Mouse (Mus musculus): ENCODE data around the gene Tcea3. TPM values are rescaled to one million over a fixed set of nuclear protein-coding genes. Genes with fewer than 3 reads are reported as not detected.

The Tcea3 gene
- polyA plus RNA-seq, 1 experiment from 2014 or later, result 31.1 TPM

DNA sequence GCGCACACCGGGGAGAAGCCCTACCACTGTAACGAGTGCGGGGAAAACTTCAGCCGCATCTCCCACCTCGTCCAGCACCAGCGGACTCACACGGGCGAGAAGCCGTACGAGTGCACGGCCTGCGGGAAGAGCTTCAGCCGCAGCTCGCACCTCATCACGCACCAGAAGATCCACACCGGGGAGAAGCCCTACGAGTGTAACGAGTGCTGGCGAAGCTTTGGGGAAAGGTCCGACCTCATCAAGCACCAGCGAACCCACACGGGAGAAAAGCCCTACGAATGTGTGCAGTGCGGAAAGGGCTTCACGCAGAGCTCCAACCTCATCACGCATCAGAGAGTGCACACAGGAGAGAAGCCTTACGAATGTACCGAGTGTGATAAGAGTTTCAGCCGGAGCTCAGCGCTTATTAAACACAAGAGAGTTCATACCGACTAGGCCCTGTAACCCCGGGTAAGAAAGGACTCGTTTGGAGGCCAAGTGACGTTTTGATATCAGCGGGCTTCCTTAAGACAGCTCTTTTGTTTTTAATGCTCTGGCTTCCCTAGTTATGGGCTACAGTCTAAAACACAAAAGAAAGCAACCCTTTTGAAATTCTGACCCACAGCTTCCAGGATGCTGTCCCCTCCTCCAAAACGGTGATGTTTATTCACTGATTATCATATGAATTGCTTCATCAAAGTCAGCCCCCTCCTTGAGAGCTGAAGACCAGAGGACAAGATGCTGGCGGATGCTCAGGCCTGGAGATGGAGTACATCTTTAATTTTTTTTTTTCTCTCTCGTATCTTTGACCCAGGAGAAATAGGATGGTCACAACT lies 43.5 kb downstream of the Tcea3 start:
- Histone ChIP-seq H3K27ac (replicated peaks) (no peak overlapping the region), H3K4me1 (replicated peaks; ENCODE audit: control insufficient read depth, insufficient read depth) (0 out of 2 replicates have a peak, but pooled peaks cover 2% of the 10 kb centered on the region), H3K4me3 (ENCODE audit: low read depth, low read length) (no peak overlapping the region), H3K9me3 (ENCODE audit: control insufficient read depth, low read length) (no peaks in the 10 kb centered on the region), H3K9ac (ENCODE audit: low read length) (no peak overlapping the region), H3K36me3 (ENCODE audit: control insufficient read depth, insufficient read depth, low read length) (peaks cover 40% of the 10 kb centered on the region), H3K27me3 (ENCODE audit: control insufficient read depth, insufficient read depth, low read length) (no peaks in the 10 kb centered on the region), H3K4me2 (replicated peaks; ENCODE audit: low read depth) (no peak overlapping the region)
- WGBS, result 79% methylated on average over 39 of the region's 39 CpGs
- DNase-seq (ENCODE audit: low spot score) (no peak), ATAC-seq (ENCODE audit: low FRiP score, low TSS enrichment) (no peak)
- no peak for TF ChIP-seq EP300 (optimal IDR thresholded peaks at IDR 0.05)
- no peak for TF ChIP-seq CTCF (IDR thresholded peaks at IDR 0.05; ENCODE audit: low read depth)

DNA sequence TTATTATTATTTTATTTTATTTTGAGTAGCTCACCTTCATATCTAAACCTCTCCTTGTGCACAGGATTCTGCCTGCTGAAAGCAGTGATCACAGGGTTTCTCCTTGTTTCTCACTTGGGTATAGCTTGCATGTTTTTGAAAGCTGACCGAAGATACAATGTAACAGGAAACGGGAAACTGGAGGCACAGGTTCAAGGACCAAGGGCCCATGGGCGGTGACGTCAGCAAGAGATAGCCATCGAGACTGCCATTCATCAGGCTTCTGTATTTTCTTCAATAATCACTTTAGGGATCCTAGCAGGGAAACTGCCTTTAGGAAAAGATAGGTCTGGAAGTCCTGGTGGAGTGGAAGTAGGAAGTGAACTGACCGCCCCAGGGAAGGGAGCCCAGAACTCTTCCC lies 44.2 kb downstream of the Tcea3 start:
- Histone ChIP-seq H3K4me2 (replicated peaks; ENCODE audit: low read depth) (no peak overlapping the region), H3K4me3 (ENCODE audit: low read depth, low read length) (no peak overlapping the region), H3K27ac (replicated peaks) (no peak overlapping the region), H3K27me3 (ENCODE audit: control insufficient read depth, insufficient read depth, low read length) (no peaks in the 10 kb centered on the region), H3K4me1 (replicated peaks; ENCODE audit: control insufficient read depth, insufficient read depth) (0 out of 2 replicates have a peak, but pooled peaks cover 2% of the 10 kb centered on the region), H3K36me3 (ENCODE audit: control insufficient read depth, insufficient read depth, low read length) (peaks cover 40% of the 10 kb centered on the region), H3K9me3 (ENCODE audit: control insufficient read depth, low read length) (no peaks in the 10 kb centered on the region), H3K9ac (ENCODE audit: low read length) (no peak overlapping the region)
- no peak for DNase-seq (ENCODE audit: low spot score)
- TF ChIP-seq EP300 (optimal IDR thresholded peaks at IDR 0.05) (no peak), CTCF (IDR thresholded peaks at IDR 0.05; ENCODE audit: low read depth) (no peak)
- ATAC-seq (ENCODE audit: low FRiP score, low TSS enrichment), result no peak
- WGBS, result 82% methylated on average over 6 of the region's 6 CpGs

GRCm38 (mm10) chr4:136295941-136296340 lies 48.4 kb downstream of the Tcea3 start:
- TF ChIP-seq EP300 (optimal IDR thresholded peaks at IDR 0.05), result no peak
- TF ChIP-seq CTCF (IDR thresholded peaks at IDR 0.05; ENCODE audit: low read depth), result no peak
- no peaks in the 10 kb centered on the region for H3K4me1 ChIP-seq (replicated peaks; ENCODE audit: control insufficient read depth, insufficient read depth)
- ATAC-seq (ENCODE audit: low FRiP score, low TSS enrichment) (no peak), DNase-seq (ENCODE audit: low spot score) (no peak)
- H3K27ac ChIP-seq (replicated peaks), result no peak overlapping the region
- H3K4me2 ChIP-seq (replicated peaks; ENCODE audit: low read depth), result no peak overlapping the region
- H3K9ac ChIP-seq (ENCODE audit: low read length), result no peak overlapping the region
- peaks cover 16% of the 10 kb centered on the region for H3K36me3 ChIP-seq (ENCODE audit: control insufficient read depth, insufficient read depth, low read length)
- 63% methylated on average over 7 of the region's 7 CpGs for WGBS
- H3K9me3 ChIP-seq (ENCODE audit: control insufficient read depth, low read length), result no peaks in the 10 kb centered on the region
- H3K4me3 ChIP-seq (ENCODE audit: low read depth, low read length), result no peak overlapping the region
- H3K27me3 ChIP-seq (ENCODE audit: control insufficient read depth, insufficient read depth, low read length), result no peaks in the 10 kb centered on the region

DNA sequence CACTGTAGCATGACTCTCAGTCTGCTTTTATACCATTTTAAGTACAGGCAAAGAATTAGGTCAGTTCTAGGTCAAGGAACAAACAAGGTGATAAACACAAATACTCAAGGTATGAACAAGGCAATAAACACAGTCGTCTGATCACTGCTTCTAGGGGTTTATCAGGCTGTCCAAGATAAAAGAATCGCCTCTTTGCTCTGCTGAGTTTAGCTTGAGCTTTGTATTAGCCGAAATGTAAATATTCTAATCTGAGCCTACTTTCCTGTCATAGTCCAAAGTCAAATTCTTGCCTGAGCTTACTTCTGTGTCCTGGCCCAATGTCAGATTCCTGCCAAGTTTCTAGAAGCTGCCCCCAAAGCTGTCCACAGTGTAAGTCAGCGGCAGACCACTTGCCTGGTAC lies 54.9 kb downstream of the Tcea3 start:
- WGBS, result 19% methylated on average over 4 of the region's 4 CpGs
- TF ChIP-seq CTCF (IDR thresholded peaks at IDR 0.05; ENCODE audit: low read depth), result no peak
- TF ChIP-seq EP300 (optimal IDR thresholded peaks at IDR 0.05), result no peak
- Histone ChIP-seq H3K4me1 (replicated peaks; ENCODE audit: control insufficient read depth, insufficient read depth) (no peaks in the 10 kb centered on the region; the same call in 1 of the 2 replicates), H3K9ac (ENCODE audit: low read length) (no peak overlapping the region), H3K9me3 (ENCODE audit: control insufficient read depth, low read length) (no peaks in the 10 kb centered on the region), H3K27me3 (ENCODE audit: control insufficient read depth, insufficient read depth, low read length) (no peaks in the 10 kb centered on the region), H3K27ac (replicated peaks) (0 out of 2 replicates have a peak overlapping the region, but pooled peaks have one; percentile 4), H3K4me2 (replicated peaks; ENCODE audit: low read depth) (no peak overlapping the region), H3K4me3 (ENCODE audit: low read depth, low read length) (no peak overlapping the region), H3K36me3 (ENCODE audit: control insufficient read depth, insufficient read depth, low read length) (no peaks in the 10 kb centered on the region)
- peak; percentile 17 for DNase-seq (ENCODE audit: low spot score)
- ATAC-seq (ENCODE audit: low FRiP score, low TSS enrichment), result peak; percentile 32; the same call in 1 of the 2 replicates

- H3K4me2 ChIP-seq (replicated peaks; ENCODE audit: low read depth), result no peak overlapping the region
- no peak overlapping the region for H3K9ac ChIP-seq (ENCODE audit: low read length)
- no peak for TF ChIP-seq EP300 (optimal IDR thresholded peaks at IDR 0.05)
- no peak for TF ChIP-seq CTCF (IDR thresholded peaks at IDR 0.05; ENCODE audit: low read depth)
- no peaks in the 10 kb centered on the region for H3K36me3 ChIP-seq (ENCODE audit: control insufficient read depth, insufficient read depth, low read length)
- ATAC-seq (ENCODE audit: low FRiP score, low TSS enrichment) (no peak), DNase-seq (ENCODE audit: low spot score) (no peak)
- H3K4me1 ChIP-seq (replicated peaks; ENCODE audit: control insufficient read depth, insufficient read depth), result no peaks in the 10 kb centered on the region; the same call in 1 of the 2 replicates
- no peaks in the 10 kb centered on the region for H3K9me3 ChIP-seq (ENCODE audit: control insufficient read depth, low read length)
- H3K27me3 ChIP-seq (ENCODE audit: control insufficient read depth, insufficient read depth, low read length), result no peaks in the 10 kb centered on the region
- no peak overlapping the region for H3K27ac ChIP-seq (replicated peaks)
- H3K4me3 ChIP-seq (ENCODE audit: low read depth, low read length), result no peak overlapping the region
- 38% methylated on average over 2 of the region's 2 CpGs for WGBS
These were observed 56.7 kb downstream of the Tcea3 start for GRCm38 (mm10) chr4:136304181-136304580.

GRCm38 (mm10) chr4:136308355-136308754 lies 60.8 kb downstream of the Tcea3 start:
- 69% methylated on average over 2 of the region's 2 CpGs for WGBS
- Histone ChIP-seq H3K4me1 (replicated peaks; ENCODE audit: control insufficient read depth, insufficient read depth) (peaks cover 2% of the 10 kb centered on the region; the same call in 1 of the 2 replicates), H3K27ac (replicated peaks) (no peak overlapping the region), H3K4me2 (replicated peaks; ENCODE audit: low read depth) (no peak overlapping the region), H3K4me3 (ENCODE audit: low read depth, low read length) (no peak overlapping the region), H3K36me3 (ENCODE audit: control insufficient read depth, insufficient read depth, low read length) (no peaks in the 10 kb centered on the region), H3K27me3 (ENCODE audit: control insufficient read depth, insufficient read depth, low read length) (no peaks in the 10 kb centered on the region), H3K9ac (ENCODE audit: low read length) (no peak overlapping the region), H3K9me3 (ENCODE audit: control insufficient read depth, low read length) (no peaks in the 10 kb centered on the region)
- no peak for ATAC-seq (ENCODE audit: low FRiP score, low TSS enrichment)
- no peak for DNase-seq (ENCODE audit: low spot score)
- TF ChIP-seq CTCF (IDR thresholded peaks at IDR 0.05; ENCODE audit: low read depth) (peak; percentile 40), EP300 (optimal IDR thresholded peaks at IDR 0.05) (no peak)
